Mouse (Mus musculus): ENCODE results near the gene Stambpl1. TPM values are rescaled to one million over a fixed set of nuclear protein-coding genes. Genes with fewer than 3 reads are reported as not detected.

Gene Stambpl1
- polyA plus RNA-seq, 1 experiment from 2014 or later: 7.7 TPM

DNA sequence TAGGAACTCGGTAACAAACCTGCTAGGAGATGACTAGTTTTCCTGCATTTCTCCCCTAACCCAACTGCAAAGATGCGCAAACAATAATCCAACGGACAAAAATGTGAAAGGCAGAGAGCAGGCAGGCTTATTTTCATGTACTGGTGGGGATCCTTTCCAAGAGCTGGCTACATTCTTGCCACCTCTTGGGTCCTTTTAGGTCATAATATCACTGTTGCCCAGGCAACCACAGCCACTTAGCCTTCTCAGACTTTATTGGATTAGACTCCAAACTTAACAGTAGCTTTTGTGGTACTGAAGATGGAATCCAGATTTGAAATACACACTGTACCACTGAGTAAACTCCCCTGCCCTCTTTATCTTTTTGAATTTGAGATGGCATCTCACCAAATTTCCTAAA is 86.0 kb downstream of the Stambpl1 start:
- no peak for DNase-seq (ENCODE audit: low spot score)
- WGBS: 89% methylated on average over 3 of the region's 3 CpGs

DNA sequence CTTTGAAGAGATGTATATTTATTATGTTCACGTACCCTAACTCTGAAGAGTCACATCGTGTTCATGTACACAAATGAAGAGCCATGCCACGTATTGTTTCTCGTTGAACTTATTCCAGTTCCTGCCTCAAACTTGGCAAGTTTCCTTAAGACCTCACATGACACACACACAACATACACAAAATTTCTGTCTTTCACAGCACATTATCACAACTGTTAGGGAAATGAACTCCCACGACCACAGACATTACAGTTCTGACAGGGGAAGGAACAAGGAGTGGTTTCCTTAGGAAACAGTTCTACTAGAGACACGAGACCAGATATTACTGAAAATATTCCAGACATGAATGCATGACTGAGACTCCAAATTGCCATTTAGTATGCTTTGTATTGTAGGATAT is 91.6 kb downstream of the Stambpl1 start:
- Histone ChIP-seq H3K4me1 (peaks cover 4% of the 10 kb centered on the region; the same call in 1 of the 2 replicates), H3K27me3 (replicated peaks; ENCODE audit: low read depth, poor library complexity, severe bottlenecking) (no peaks in the 10 kb centered on the region)
- WGBS: 90% methylated on average over 6 of the region's 6 CpGs

More for the DNA sequence above, 86.0 kb downstream of the Stambpl1 start:
- Histone ChIP-seq H3K27ac (replicated peaks) (no peak overlapping the region), H3K4me1 (peaks cover 5% of the 10 kb centered on the region; the same call in 1 of the 2 replicates), H3K27me3 (replicated peaks; ENCODE audit: low read depth, poor library complexity, severe bottlenecking) (no peaks in the 10 kb centered on the region), H3K4me3 (no peak overlapping the region), H3K36me3 (replicated peaks) (no peaks in the 10 kb centered on the region), H3K9me3 (no peaks in the 10 kb centered on the region)

DNA sequence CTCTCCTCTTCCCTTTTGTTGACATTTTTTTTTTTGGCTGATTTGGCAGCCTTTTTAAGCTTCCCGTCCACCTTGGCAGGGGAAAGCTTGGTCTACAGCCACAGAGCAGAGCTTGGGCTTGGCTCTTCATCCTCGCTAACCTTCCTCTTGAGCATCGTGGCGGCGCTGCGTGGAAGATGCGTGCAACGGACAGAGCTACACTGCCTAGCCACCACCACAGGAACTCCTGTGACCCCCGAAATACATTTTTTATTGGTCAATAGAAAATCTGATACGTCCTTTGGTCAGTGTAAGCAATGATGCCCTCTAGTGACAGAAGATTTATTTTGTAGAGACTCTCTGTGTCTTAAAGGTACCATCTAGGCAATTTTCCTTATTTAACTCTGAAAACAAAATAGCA is 92.4 kb downstream of the Stambpl1 start:
- Histone ChIP-seq H3K27ac (replicated peaks) (no peak overlapping the region), H3K27me3 (replicated peaks; ENCODE audit: low read depth, poor library complexity, severe bottlenecking) (no peaks in the 10 kb centered on the region), H3K36me3 (replicated peaks) (no peaks in the 10 kb centered on the region), H3K4me1 (peaks cover 4% of the 10 kb centered on the region; the same call in 1 of the 2 replicates), H3K4me3 (no peak overlapping the region), H3K9me3 (no peaks in the 10 kb centered on the region)
- WGBS: 70% methylated on average over 10 of the region's 10 CpGs
- no peak for DNase-seq (ENCODE audit: low spot score)

More for the DNA sequence above, 91.6 kb downstream of the Stambpl1 start:
- Histone ChIP-seq H3K9me3 (no peaks in the 10 kb centered on the region), H3K4me3 (no peak overlapping the region), H3K27ac (replicated peaks) (no peak overlapping the region), H3K36me3 (replicated peaks) (no peaks in the 10 kb centered on the region)
- no peak for DNase-seq (ENCODE audit: low spot score)

DNA sequence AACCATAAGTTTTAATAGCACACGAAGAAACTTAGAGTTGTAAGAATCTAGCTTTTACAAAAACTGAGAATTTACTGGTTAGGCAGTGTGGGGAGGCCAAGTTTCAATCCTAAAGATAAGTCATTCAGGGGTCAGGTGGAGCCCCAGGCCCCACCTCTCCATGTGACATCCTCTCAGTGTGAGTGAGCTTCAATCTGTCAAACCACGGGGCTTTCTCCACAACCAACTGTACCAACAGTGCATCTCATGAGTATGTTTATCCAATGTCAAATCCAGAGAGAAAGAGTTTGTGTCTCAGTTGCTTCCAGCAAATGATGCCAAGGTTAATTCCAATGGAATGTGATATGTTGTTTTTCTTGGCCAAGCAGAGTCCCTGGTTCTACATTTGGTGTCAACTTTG is 92.8 kb downstream of the Stambpl1 start:
- Histone ChIP-seq H3K4me3 (no peak overlapping the region), H3K27ac (replicated peaks) (no peak overlapping the region), H3K36me3 (replicated peaks) (no peaks in the 10 kb centered on the region), H3K4me1 (peaks cover 4% of the 10 kb centered on the region; the same call in 1 of the 2 replicates), H3K27me3 (replicated peaks; ENCODE audit: low read depth, poor library complexity, severe bottlenecking) (no peaks in the 10 kb centered on the region), H3K9me3 (no peaks in the 10 kb centered on the region)
- DNase-seq (ENCODE audit: low spot score): no peak
- WGBS: 53% methylated on average over 2 of the region's 2 CpGs

DNA sequence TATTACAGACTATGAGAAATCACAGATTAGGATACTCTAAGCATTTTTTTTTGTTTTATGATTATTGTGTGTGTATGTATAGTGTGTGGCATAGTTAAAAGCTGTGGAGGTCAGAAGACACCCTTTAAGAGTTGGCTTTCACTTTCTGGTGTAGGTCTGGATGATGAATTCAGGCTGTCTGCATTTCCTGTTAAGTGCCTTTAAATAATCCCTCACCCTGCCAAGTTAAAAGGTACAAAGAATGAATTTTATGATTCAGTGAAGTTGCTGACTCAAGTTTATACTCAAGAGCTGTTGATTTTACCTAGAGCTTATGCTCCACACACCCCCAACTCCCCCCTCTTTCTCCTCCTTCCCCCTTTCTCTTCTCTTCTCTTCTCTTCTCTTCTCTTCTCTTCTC is 95.2 kb downstream of the Stambpl1 start:
- no peak overlapping the region for H3K4me3 ChIP-seq
- no peaks in the 10 kb centered on the region for H3K36me3 ChIP-seq (replicated peaks)
- H3K27ac ChIP-seq (replicated peaks): no peak overlapping the region
- H3K27me3 ChIP-seq (replicated peaks; ENCODE audit: low read depth, poor library complexity, severe bottlenecking): peaks cover 10% of the 10 kb centered on the region
- H3K9me3 ChIP-seq: no peaks in the 10 kb centered on the region
- DNase-seq (ENCODE audit: low spot score): no peak
- H3K4me1 ChIP-seq: peaks cover 15% of the 10 kb centered on the region

DNA sequence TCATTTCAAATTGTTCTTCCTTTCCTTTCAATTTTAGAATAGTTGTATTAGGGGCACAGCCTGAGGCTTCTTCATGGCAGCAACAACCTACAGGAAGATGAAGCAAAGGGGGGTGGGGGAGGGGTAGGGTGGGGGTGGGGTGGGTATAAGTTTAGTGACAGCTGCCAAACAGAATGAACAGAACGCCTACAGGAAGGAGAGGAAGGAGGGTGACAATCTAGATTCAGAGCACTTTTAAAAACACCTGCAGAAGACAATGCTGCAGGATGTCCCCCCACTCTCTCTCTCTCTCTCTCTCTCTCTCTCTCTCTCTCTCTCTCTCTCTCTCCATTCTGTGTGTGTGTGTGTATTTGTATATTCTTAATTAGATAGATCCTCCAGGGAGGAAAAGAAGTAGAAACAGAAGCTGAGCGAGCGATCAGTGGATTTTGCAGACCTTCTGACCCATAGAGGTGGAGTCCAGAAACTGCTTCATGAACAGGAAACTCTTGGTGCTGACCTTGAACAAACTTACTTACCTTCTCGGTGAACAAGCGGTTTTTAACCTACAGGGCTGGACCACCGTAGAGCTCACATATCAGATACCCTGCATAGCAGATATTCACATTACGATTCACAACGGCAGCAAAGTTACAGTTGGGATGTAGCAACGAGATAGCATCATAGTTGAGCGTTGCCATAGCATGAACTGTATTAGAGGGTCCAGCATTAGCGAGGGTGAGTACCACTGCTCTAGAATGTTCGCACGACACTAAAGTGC is 95.8 kb downstream of the Stambpl1 start:
- 78% methylated on average over 13 of the region's 13 CpGs for WGBS
- no peak overlapping the region for H3K27ac ChIP-seq (replicated peaks)
- H3K9me3 ChIP-seq: no peaks in the 10 kb centered on the region
- peaks cover 15% of the 10 kb centered on the region for H3K4me1 ChIP-seq
- DNase-seq (ENCODE audit: low spot score): no peak
- peaks cover 16% of the 10 kb centered on the region for H3K27me3 ChIP-seq (replicated peaks; ENCODE audit: low read depth, poor library complexity, severe bottlenecking)
- H3K36me3 ChIP-seq (replicated peaks): no peaks in the 10 kb centered on the region
- no peak overlapping the region for H3K4me3 ChIP-seq

DNA sequence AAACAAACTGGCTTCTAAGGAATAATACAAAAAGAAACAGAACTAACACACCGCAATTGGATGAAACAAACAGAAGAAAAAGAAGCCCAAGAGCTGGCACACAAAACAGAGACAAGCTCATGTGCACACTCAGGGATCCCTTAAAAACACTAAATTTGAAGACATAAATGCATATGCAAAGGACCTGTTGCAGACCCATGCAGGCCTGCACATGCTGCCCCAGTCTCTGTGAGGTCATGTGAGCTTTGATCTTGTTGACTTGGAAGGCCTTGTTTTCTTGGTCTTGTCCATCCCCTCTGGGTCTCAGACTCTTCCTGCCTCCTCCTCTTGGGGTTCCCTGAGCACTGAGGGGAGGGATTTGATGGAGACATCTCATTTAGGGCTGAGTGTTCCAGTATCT is 96.7 kb downstream of the Stambpl1 start:
- Histone ChIP-seq H3K4me3 (no peak overlapping the region), H3K36me3 (replicated peaks) (no peaks in the 10 kb centered on the region), H3K4me1 (peaks cover 15% of the 10 kb centered on the region), H3K27ac (replicated peaks) (no peak overlapping the region), H3K9me3 (no peaks in the 10 kb centered on the region), H3K27me3 (replicated peaks; ENCODE audit: low read depth, poor library complexity, severe bottlenecking) (peaks cover 19% of the 10 kb centered on the region)
- DNase-seq (ENCODE audit: low spot score): no peak
- 89% methylated on average over 1 of the region's 1 CpGs for WGBS

Other genes starting within 250 kb of the Stambpl1 start
- gene Lipf, start 231.0 kb upstream of the Stambpl1 start, polyA plus RNA-seq (2016; fragmentation: Nextera tagmentation; extraction: Ambion mirVana): not detected in 2 replicates
- gene Lipk, start 183.9 kb upstream of the Stambpl1 start, polyA plus RNA-seq (2016; fragmentation: Nextera tagmentation; extraction: Ambion mirVana): not detected in 2 replicates
- gene Lipn, start 124.9 kb upstream of the Stambpl1 start, polyA plus RNA-seq (2016; fragmentation: Nextera tagmentation; extraction: Ambion mirVana): not detected in 2 replicates
- not detected in 2 replicates for gene Lipm, start 91.3 kb upstream of the Stambpl1 start, polyA plus RNA-seq (2016; fragmentation: Nextera tagmentation; extraction: Ambion mirVana)
- 0.34 TPM in 1 of 2 replicates, not detected in the other for gene Ankrd22, start 26.2 kb upstream of the Stambpl1 start, polyA plus RNA-seq (2016; fragmentation: Nextera tagmentation; extraction: Ambion mirVana)
- gene Acta2, start 63.4 kb downstream of the Stambpl1 start, polyA plus RNA-seq (2016; fragmentation: Nextera tagmentation; extraction: Ambion mirVana): 18.6 and 24.2 TPM in 2 replicates
- 0.57 and 0.82 TPM in 2 replicates for gene Fas, start 98.4 kb downstream of the Stambpl1 start, polyA plus RNA-seq (2016; fragmentation: Nextera tagmentation; extraction: Ambion mirVana)

All from embryonic facial prominence, embryonic 10.5 days (tissue).